Mouse (Mus musculus): Measurements from ENCODE around the gene Gbx1. TPM values are rescaled to one million over a fixed set of nuclear protein-coding genes. Genes with fewer than 3 reads are reported as not detected.

Gene Gbx1
- polyA plus RNA-seq, 1 experiment: 0.42 TPM

DNA sequence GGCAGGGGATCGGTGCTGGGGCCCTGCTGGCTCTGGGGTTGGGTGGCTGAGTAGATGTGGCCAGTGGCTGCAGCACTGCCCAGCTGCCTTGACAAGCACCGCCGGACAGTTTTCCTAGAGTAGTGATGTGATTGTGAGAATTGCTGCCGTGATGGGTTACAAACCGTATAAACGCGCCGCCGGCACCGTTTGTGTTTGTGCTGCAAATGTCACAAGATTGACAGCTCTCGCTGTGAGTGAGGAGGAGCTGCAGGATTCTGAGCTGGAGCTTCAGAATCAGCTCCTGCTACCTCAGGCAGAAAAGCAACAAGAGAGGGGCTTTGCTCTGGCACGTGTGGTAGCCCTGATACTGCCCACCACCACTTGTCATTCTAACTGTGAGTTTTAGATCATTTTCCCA, 60.2 kb downstream of the Gbx1 start:
- H3K27me3 ChIP-seq (ENCODE audit: control insufficient read depth, insufficient read depth, insufficient read length): no peaks in the 10 kb centered on the region
- H3K79me3 ChIP-seq (ENCODE audit: low read depth): peaks cover 85% of the 10 kb centered on the region
- H3ac ChIP-seq (ENCODE audit: control insufficient read depth, insufficient read length, low read depth): no peak overlapping the region
- TF ChIP-seq MAX (IDR thresholded peaks at IDR 0.05): no peak
- TF ChIP-seq USF1 (IDR thresholded peaks at IDR 0.05; ENCODE audit: low read depth): no peak
- TF ChIP-seq FOSL1 (IDR thresholded peaks at IDR 0.05; ENCODE audit: insufficient read depth, low read length, poor library complexity, severe bottlenecking): no peak
- no peak for TF ChIP-seq MYOD1 (IDR thresholded peaks at IDR 0.05; ENCODE audit: control insufficient read depth, insufficient read length, low read depth)
- no peak for TF ChIP-seq CEBPB (IDR thresholded peaks at IDR 0.05; ENCODE audit: low read depth)
- no peak for TF ChIP-seq MYOG (IDR thresholded peaks at IDR 0.05; ENCODE audit: control insufficient read depth, extremely low read depth, insufficient read length)
- no peak for TF ChIP-seq CTCF (IDR thresholded peaks at IDR 0.05; ENCODE audit: control insufficient read depth, insufficient read depth, insufficient read length)
- H3K36me3 ChIP-seq (ENCODE audit: control insufficient read depth, insufficient read depth): peaks cover under 1% of the 10 kb centered on the region
- H3K4me3 ChIP-seq (ENCODE audit: insufficient read depth, poor library complexity, severe bottlenecking): no peak overlapping the region
- H3K79me2 ChIP-seq (ENCODE audit: control insufficient read depth, insufficient read depth): peaks cover 100% of the 10 kb centered on the region

DNA sequence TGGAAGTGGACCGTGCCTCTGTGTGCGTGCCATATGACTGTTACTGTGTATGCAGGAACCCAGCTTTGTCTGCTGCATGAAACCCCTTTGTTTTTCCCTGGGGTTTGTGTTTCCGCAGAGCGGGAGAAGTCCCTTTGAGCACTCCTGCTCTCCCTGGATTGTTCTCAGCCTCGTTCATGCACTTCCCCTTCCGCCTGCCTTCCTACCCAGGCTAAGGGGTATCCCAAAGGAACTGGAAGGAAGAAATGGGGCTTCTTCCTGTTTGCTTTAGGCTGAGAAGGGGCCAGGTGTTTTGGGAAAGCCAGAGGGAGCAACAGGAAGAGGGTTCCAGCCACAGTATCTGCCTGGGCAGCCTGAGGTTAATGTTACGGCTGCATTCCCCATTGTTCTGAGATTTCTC, 71.4 kb downstream of the Gbx1 start:
- no peak overlapping the region for H3ac ChIP-seq (ENCODE audit: control insufficient read depth, insufficient read length, low read depth)
- H3K79me2 ChIP-seq (ENCODE audit: control insufficient read depth, insufficient read depth): peaks cover 86% of the 10 kb centered on the region
- no peaks in the 10 kb centered on the region for H3K27me3 ChIP-seq (ENCODE audit: control insufficient read depth, insufficient read depth, insufficient read length)
- TF ChIP-seq MYOG (IDR thresholded peaks at IDR 0.05; ENCODE audit: control insufficient read depth, extremely low read depth, insufficient read length) (no peak), CTCF (IDR thresholded peaks at IDR 0.05; ENCODE audit: control insufficient read depth, insufficient read depth, insufficient read length) (no peak), CEBPB (IDR thresholded peaks at IDR 0.05; ENCODE audit: low read depth) (no peak), USF1 (IDR thresholded peaks at IDR 0.05; ENCODE audit: low read depth) (no peak), MYOD1 (IDR thresholded peaks at IDR 0.05; ENCODE audit: control insufficient read depth, insufficient read length, low read depth) (no peak), MAX (IDR thresholded peaks at IDR 0.05) (no peak), FOSL1 (IDR thresholded peaks at IDR 0.05; ENCODE audit: insufficient read depth, low read length, poor library complexity, severe bottlenecking) (no peak)
- H3K79me3 ChIP-seq (ENCODE audit: low read depth): peaks cover 78% of the 10 kb centered on the region
- peaks cover 35% of the 10 kb centered on the region for H3K36me3 ChIP-seq (ENCODE audit: control insufficient read depth, insufficient read depth)
- H3K4me3 ChIP-seq (ENCODE audit: insufficient read depth, poor library complexity, severe bottlenecking): no peak overlapping the region

DNA sequence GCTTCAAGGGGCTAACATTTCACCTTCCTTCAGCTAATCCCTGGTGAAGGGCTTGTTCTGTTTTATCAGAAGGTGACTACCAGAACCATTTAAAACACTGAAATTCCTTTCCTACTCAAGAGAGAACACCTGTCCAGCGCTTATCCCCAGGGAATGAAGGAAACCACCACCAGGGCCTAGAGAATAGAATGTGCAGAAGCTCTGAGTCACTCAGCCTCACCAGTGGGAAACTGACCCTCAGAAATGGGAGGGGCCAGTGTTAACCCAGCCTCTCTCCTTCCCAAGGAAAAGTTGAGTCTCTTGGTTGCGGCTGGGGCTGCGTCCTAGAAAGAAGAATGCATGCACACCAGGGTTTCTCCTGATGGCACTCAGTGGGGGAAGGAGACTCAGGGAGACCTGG, 71.9 kb downstream of the Gbx1 start:
- peaks cover 31% of the 10 kb centered on the region for H3K36me3 ChIP-seq (ENCODE audit: control insufficient read depth, insufficient read depth)
- H3K79me3 ChIP-seq (ENCODE audit: low read depth): peaks cover 73% of the 10 kb centered on the region
- H3K4me3 ChIP-seq (ENCODE audit: insufficient read depth, poor library complexity, severe bottlenecking): no peak overlapping the region
- TF ChIP-seq MYOD1 (IDR thresholded peaks at IDR 0.05; ENCODE audit: control insufficient read depth, insufficient read length, low read depth) (peak; percentile 82), MAX (IDR thresholded peaks at IDR 0.05) (no peak)
- H3ac ChIP-seq (ENCODE audit: control insufficient read depth, insufficient read length, low read depth): no peak overlapping the region
- no peaks in the 10 kb centered on the region for H3K27me3 ChIP-seq (ENCODE audit: control insufficient read depth, insufficient read depth, insufficient read length)
- peaks cover 81% of the 10 kb centered on the region for H3K79me2 ChIP-seq (ENCODE audit: control insufficient read depth, insufficient read depth)

DNA sequence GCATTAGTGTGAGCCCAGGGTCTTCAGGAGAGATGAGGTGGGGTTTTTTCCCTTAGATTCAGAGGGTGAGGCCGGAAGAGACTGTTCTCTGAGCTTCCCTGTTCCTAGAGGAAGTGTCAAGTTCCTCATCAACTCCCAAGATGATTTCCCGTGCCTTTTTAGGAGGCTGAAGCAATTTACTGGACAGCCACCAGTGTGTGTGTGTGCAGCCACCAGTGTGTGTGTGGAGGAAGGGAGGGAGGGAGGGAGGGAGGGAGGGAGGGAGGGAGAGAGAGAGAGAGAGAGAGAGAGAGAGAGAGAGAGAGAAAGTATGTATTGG, 73.1 kb downstream of the Gbx1 start:
- H3K27me3 ChIP-seq (ENCODE audit: control insufficient read depth, insufficient read depth, insufficient read length): no peaks in the 10 kb centered on the region
- H3K79me3 ChIP-seq (ENCODE audit: low read depth): peaks cover 64% of the 10 kb centered on the region
- H3K79me2 ChIP-seq (ENCODE audit: control insufficient read depth, insufficient read depth): peaks cover 69% of the 10 kb centered on the region
- no peak overlapping the region for H3ac ChIP-seq (ENCODE audit: control insufficient read depth, insufficient read length, low read depth)
- peaks cover 31% of the 10 kb centered on the region for H3K36me3 ChIP-seq (ENCODE audit: control insufficient read depth, insufficient read depth)
- peak overlapping the region; percentile 75 for H3K4me3 ChIP-seq (ENCODE audit: insufficient read depth, poor library complexity, severe bottlenecking)
- no peak for TF ChIP-seq MYOG (IDR thresholded peaks at IDR 0.05; ENCODE audit: control insufficient read depth, extremely low read depth, insufficient read length)
- no peak for TF ChIP-seq CEBPB (IDR thresholded peaks at IDR 0.05; ENCODE audit: low read depth)
- no peak for TF ChIP-seq FOSL1 (IDR thresholded peaks at IDR 0.05; ENCODE audit: insufficient read depth, low read length, poor library complexity, severe bottlenecking)
- no peak for TF ChIP-seq CTCF (IDR thresholded peaks at IDR 0.05; ENCODE audit: control insufficient read depth, insufficient read depth, insufficient read length)

DNA sequence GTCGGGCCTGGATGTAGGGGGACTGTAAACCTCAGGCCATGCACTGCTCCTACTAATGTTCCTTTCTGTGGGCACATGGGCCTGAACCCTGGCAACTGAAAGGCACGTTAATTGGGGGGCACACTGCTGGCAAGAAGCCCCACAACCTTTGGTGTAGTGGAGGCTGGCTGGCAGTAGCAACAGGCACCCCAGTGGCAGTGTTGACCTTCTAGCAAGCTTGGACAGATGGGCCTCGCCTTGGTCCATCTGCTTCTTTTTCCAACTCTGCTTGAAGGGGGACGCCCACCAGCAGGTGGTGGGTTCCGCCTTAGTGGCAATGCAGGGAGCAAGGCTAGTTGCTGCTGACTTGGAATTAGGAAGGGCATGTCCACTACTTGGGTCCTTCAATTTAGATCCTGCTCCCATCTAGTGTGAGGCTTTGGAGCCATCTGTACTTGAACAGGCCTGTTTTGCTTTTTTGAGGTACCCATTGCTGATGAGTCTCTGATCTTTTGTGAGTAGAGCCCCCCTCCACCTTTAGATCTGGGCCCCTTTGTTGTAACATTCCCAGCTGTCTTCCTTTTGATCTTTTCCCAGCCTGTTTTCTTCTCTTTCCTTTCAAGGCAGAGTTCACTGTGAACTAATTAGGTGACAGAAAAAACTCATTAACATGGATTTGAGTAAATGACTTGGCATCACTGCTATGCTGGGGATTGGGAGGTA, 73.6 kb downstream of the Gbx1 start:
- Histone ChIP-seq H3K36me3 (ENCODE audit: control insufficient read depth, insufficient read depth) (peaks cover 26% of the 10 kb centered on the region), H3ac (ENCODE audit: control insufficient read depth, insufficient read length, low read depth) (peak overlapping the region; percentile 75), H3K79me2 (ENCODE audit: control insufficient read depth, insufficient read depth) (peaks cover 64% of the 10 kb centered on the region), H3K27me3 (ENCODE audit: control insufficient read depth, insufficient read depth, insufficient read length) (no peaks in the 10 kb centered on the region), H3K79me3 (ENCODE audit: low read depth) (peaks cover 60% of the 10 kb centered on the region), H3K4me3 (ENCODE audit: insufficient read depth, poor library complexity, severe bottlenecking) (peak overlapping the region; percentile 75)
- TF ChIP-seq FOSL1 (IDR thresholded peaks at IDR 0.05; ENCODE audit: insufficient read depth, low read length, poor library complexity, severe bottlenecking): no peak
- no peak for TF ChIP-seq USF1 (IDR thresholded peaks at IDR 0.05; ENCODE audit: low read depth)
- no peak for TF ChIP-seq CTCF (IDR thresholded peaks at IDR 0.05; ENCODE audit: control insufficient read depth, insufficient read depth, insufficient read length)
- no peak for TF ChIP-seq MYOG (IDR thresholded peaks at IDR 0.05; ENCODE audit: control insufficient read depth, extremely low read depth, insufficient read length)
- no peak for TF ChIP-seq CEBPB (IDR thresholded peaks at IDR 0.05; ENCODE audit: low read depth)

Other genes with a start within 250 kb of the Gbx1 start
- 3.1 TPM for gene Kcnh2, start 175.6 kb downstream of the Gbx1 start, polyA plus RNA-seq (2012; fragmentation: generic; extraction: Trizol)
- gene Nos3, start 162.4 kb downstream of the Gbx1 start, polyA plus RNA-seq (2012; fragmentation: generic; extraction: Trizol): 0.13 TPM
- 0.48 TPM for gene Atg9b, start 135.1 kb downstream of the Gbx1 start, polyA plus RNA-seq (2012; fragmentation: generic; extraction: Trizol)
- gene Abcb8, start 133.5 kb downstream of the Gbx1 start, polyA plus RNA-seq (2012; fragmentation: generic; extraction: Trizol): 25.1 TPM
- 0.19 TPM for gene Asic3, start 113.8 kb downstream of the Gbx1 start, polyA plus RNA-seq (2012; fragmentation: generic; extraction: Trizol)
- 33.4 TPM for gene Cdk5, start 103.7 kb downstream of the Gbx1 start, polyA plus RNA-seq (2012; fragmentation: generic; extraction: Trizol)
- gene Slc4a2, start 103.4 kb downstream of the Gbx1 start, polyA plus RNA-seq (2012; fragmentation: generic; extraction: Trizol): 76.4 TPM
- 90.3 TPM for gene Fastk, start 81.9 kb downstream of the Gbx1 start, polyA plus RNA-seq (2012; fragmentation: generic; extraction: Trizol)
- 9.8 TPM for gene Tmub1, start 79.3 kb downstream of the Gbx1 start, polyA plus RNA-seq (2012; fragmentation: generic; extraction: Trizol)
- 119 TPM for gene Agap3, start 75.0 kb downstream of the Gbx1 start, polyA plus RNA-seq (2012; fragmentation: generic; extraction: Trizol)
- gene Asb10, start 13.8 kb upstream of the Gbx1 start, polyA plus RNA-seq (2012; fragmentation: generic; extraction: Trizol): not detected
- not detected for gene 4931409K22Rik, start 29.6 kb upstream of the Gbx1 start, polyA plus RNA-seq (2012; fragmentation: generic; extraction: Trizol)
- gene Abcf2, start 50.3 kb upstream of the Gbx1 start, polyA plus RNA-seq (2012; fragmentation: generic; extraction: Trizol): 143 TPM
- 37.7 TPM for gene Chpf2, start 59.5 kb upstream of the Gbx1 start, polyA plus RNA-seq (2012; fragmentation: generic; extraction: Trizol)
- 87.6 TPM for gene Smarcd3, start 97.2 kb upstream of the Gbx1 start, polyA plus RNA-seq (2012; fragmentation: generic; extraction: Trizol)
- gene Nub1, start 158.3 kb upstream of the Gbx1 start, polyA plus RNA-seq (2012; fragmentation: generic; extraction: Trizol): 18.6 TPM
- not detected for gene Wdr86, start 203.5 kb upstream of the Gbx1 start, polyA plus RNA-seq (2012; fragmentation: generic; extraction: Trizol)
- not detected for gene Crygn, start 230.8 kb upstream of the Gbx1 start, polyA plus RNA-seq (2012; fragmentation: generic; extraction: Trizol)

Data from C2C12 (cell line).